Mouse (Mus musculus) gastrocnemius, postnatal 4 days (tissue): ENCODE data around the gene Kdf1. TPM values are rescaled to one million over a fixed set of nuclear protein-coding genes. Genes with fewer than 3 reads are reported as not detected.
"Not testable (repeated sequence)": the region's sequence is repeated elsewhere in the genome, so short reads cannot be mapped to it uniquely, and the experiment has no call there.

Experiments
- DNase-seq, 2 experiments: peaks; one replicate each; pipeline ENCODE4 v3.0.0; 2021 to 2022; ENCODE audit warnings: low spot score in 2 of 2, mixed read lengths in 2 of 2
- total RNA-seq, 2 experiments: library from RNA; stranded (reverse); gene quantifications; 2 replicates each; pipeline ENCODE4 v1.2.3; 2021

Kdf1 gene
- total RNA-seq, 2 experiments from 2014 or later: not detected

DNA sequence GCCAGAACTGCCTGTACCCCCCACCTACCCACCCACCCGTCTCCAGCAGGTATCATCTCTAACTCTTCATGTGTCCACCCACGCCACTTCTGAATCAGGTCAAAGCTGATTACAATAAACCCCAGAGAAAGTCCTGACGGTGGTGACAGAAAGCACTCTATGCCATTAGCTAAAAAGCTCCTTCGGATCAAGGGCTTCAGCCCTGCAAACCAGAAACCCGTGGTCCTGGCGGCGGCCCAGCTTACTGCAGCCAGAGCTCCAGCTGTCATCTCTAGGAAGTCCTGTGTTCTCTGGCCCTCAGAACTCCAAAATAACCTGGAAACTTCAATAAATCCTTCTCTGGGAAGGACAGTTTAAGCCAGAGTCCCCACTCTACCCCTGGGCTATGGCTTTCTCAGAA, 23.1 kb upstream of the Kdf1 start:
- DNase-seq: peak in 1 of 2 experiments; percentile 60

DNA sequence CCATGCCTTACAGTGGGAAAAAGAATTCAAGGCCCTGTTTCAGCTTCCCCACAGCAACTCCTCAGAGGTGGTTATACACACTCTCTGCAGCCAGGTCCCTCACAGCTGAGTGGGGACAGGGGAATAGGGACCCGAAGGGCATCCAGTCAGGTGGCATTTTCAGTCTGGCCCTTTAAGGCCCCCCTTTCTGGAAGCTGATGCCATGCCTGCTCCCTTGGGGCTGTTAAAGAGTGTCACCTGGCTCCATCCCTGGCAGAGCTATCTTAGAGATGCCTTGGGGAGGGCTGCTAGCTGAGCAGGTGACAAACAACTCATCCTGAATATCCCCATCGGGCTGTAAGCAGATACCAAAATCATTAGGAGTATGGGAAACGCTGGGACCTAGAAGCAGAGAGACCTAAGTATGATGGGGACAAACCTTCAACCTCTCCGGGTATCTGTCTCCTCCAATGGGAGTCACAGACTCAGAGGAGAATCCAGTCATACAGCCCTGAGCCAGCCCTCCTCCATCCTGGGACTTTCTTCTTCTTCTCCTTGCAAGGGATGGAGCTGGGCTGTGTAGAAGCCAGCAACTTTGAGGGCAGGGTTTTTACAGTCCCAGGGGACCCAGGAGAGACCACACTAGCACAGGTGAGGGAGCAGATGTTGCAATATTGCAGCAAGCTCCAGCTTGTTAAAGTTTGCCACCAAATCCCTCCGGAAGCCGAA, 21.9 kb upstream of the Kdf1 start:
- no peak for DNase-seq

DNA sequence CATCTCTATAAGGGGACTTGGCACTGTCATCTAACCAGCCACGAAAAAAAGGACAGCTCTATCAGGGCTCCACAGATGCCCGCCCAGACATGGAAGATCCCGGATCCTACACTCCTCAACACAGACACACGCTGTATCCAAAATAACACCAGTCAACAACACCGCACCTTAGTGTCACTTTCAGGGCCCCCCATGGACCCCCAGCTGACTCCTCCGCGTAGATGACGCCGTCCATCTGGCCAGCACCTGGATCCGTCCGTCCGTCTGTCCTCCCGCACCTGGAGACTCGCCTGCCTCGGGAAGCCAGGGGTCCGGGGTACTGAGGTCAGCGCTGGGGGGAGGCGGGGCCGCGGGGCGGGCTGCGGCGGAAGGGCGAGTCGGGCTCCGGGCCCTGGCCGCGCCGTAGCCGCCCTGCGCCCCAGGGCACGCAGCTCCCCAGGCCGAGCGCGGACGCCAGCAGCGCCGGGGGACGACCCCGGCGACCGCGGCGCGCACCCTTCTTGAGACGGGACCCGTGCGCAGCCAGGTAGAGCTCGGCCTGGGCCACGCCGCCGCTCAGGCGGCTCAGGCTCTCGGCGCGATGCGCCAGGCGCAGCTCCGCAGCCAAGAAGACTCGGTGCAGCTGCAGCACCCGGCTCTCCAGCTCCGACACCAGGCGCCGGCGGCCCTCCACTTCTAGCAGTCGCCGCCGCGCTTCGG, 21.2 kb upstream of the Kdf1 start:
- DNase-seq: peak in 1 of 2 experiments; percentile 55

DNA sequence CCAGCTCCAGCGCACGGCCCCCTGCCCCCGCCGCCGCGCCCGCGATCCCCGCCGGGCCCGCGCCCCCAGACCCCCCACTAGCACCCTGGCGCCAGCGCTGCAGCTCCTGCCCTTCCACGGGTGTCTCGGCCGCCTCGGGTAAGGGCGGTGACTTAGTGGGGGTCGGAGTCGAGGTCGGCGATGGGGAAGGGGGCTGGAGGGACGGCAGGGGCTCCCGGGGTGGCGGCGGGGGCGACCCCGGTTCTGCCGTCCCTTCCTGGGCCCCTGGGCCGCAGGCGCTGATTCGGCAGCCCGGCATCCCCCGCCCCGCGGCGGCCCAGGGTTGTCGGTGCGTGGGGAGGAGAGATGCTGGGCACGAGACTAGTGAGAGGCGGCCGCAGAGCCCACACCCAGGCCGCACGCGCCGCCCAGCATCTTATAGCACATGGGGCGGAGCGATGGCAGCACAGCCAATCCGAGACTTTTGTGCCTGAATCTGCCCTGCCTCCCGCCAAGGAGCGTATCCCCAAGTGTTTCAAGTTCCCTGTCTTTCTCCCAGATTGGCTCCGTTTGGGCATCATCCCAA, 20.5 kb upstream of the Kdf1 start, which contains the start of gene Trnp1:
Gene Trnp1, minus strand, starts transcription at position 391 of the 565 bp plus-strand sequence.
- DNase-seq: peak in 1 of 2 experiments; percentile 73

DNA sequence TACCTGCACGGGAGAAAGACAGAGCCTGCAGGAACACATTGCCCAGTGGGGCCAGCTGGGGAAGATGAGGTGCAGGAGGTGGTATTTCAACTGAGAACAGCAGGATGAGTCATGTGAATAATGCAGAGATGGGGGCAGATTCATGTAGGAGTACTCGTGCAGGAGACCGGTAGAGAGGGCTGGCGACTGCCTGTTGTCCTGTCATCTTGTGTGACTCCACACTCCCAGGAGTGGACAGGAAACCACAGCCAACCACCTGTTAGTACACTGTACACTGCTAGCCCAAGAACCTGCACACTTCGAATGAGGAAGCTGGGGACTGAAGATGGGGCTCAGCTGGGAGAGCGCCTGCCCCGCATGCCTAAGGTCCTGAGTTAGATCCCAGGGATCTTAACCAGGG, 17.2 kb upstream of the Kdf1 start:
- DNase-seq: no peak

DNA sequence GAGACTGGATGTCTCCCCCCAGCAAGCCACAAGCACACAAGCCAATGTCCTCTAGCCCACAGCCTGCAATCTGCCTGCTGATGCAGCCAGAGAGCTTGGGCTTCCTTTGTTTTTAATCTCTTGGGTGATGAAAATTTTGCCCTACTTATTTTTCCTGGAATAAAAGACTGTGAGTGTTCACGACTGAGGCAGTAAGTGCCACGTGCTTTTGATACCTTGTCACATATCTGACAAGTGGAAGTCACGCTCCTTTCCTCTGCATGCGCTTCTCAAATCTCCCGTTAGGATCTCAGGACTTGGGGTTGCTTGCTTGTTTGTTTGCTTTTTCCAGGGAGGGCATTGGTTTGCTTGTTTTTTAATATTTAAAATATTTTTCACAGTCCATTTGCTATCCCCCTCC, 14.5 kb upstream of the Kdf1 start:
- DNase-seq: no peak

DNA sequence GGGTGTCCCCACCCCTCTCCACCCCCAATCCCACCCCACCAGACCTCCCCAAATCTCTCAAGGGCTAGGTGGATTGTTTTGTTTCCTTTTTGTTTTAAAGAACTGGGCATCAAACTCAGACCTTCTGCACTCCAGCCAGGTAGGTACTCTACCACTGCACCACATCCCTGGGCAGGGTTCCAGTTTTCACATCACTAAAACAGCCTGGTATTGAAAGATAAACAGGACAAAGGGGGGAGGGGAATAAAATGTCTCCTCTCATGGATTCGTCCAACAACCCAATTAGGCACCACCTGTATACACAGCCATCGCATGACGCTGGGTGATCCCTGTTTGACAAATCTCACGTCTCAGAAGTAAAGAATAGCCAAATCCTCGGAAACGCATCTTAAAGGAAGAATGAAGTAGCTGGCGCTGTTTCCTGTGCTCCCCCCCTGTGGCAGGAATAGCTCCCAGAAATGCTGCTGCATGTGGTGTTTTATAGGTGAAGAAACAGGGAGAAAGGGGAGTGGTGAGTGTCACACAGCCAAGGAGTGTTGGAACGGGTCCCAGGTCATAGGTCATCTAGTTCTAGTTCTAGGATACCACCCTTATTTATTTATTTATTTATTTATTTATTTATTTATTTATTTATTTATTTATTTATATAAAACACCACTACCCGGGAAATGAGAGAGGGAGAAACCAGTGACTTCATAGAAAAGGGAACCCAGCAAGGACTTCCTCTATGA, 13.8 kb upstream of the Kdf1 start:
- no peak for DNase-seq

DNA sequence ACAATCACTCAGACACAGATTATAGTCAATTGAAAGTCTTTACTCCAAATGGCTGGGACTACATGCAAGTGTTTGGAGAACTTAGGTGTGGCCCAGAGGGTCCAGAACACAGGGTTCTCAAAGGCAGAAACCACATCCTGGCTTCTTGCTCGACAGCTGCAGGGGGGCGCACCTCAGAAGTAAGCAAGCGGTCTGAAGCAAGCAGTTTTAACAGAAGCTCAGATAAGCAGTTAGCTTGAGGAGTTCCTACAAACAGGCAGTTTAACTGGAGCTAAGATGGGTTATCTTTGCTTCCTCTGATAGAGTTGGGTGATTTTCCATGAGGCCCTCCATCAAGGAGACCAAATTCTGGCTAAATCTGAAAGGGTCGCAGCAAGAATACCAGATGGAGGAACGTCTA, 12.2 kb upstream of the Kdf1 start:
- no peak for DNase-seq

DNA sequence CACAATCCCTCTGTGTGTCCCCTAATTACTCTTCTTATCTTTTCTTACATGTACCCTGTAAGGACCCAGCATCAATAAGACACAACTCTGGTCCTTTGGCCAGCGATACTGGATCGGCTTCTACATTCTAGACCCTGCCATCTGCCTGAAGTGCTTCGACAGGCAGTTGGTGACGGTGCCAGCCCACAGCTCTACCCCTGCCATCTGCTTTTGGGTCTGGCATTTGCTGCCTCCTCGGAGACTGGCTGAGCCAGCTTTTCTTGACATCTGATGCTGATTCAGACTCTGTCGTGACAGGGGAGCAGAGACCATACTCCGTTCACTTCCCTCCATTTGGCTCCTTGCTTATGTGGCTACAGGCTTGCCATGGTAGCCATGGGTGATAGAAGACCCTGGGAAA, 9.8 kb upstream of the Kdf1 start:
- DNase-seq: no peak

DNA sequence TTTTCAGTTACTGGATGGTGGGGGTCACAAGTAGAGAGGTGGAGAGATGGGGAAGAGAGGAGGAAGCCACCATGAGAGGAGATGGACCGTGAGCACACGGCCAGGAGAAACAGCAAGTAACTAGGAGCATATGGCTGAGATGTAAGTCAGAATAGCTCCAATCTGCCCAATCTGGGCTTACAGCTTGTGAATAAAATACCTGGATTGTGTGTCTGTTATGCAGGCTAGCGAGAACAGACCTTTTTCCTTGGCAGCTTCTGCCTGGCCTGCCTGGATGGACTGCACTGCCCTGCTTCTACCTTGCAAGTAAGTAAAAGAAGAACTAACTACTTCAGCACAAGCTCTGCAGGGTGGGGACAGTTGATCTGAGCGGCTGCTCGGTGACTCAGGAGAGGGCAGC, 7.7 kb upstream of the Kdf1 start:
- DNase-seq: no peak

DNA sequence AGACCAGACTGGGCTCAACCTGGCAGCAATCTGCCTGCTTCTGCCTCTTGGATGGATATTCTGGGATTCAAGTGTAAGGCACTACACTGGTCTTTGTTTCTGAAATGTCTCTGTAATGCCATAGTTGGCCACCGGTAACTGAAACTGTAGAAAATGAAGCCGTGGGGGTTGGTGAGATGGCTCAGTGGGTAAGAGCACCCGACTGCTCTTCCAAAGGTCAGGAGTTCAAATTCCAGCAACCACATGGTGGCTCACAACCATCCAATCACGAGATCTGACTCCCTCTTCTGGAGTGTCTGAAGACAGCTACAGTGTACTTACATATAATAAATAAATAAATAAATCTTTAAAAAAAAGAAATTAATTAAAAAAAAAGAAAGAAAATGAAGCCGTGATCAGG, 6.3 kb upstream of the Kdf1 start:
- DNase-seq: not testable (repeated sequence)

DNA sequence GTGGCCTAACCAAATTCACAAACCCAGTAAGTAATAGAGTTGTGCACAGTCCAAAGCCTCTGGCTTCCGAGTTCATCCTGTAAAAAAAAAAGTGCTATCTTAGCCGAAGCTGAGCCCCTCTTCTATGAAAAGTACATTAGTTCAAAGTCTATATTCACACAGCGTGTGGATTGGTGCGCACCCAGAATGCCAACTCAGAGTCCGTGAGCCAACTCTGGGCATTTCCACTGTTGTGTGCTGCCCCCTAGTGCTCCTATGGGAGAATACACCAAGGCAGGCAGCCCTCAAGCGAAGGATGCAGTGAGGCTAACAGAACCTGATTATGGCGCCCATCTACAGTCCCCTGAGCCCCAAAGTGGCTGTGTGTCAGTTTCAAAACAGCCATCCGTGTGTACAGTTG, 5.8 kb upstream of the Kdf1 start:
- DNase-seq: peak in 1 of 2 experiments; percentile 50

DNA sequence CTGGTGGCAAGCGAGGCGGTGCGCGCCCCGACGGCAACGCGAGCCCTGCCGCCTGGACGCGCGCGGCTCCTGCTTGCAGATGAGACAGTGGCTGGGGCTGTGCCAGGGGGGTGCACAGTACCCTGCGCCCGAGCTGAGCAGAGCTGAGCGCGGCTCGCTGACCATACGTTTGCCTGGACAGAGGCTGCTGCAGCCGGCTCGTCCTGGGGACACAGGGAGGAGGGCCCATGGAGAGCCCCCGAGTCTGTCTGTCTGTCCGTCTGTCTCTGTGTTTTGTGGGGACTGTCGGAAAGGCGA, 554 bp downstream of the Kdf1 start:
- no peak for DNase-seq

DNA sequence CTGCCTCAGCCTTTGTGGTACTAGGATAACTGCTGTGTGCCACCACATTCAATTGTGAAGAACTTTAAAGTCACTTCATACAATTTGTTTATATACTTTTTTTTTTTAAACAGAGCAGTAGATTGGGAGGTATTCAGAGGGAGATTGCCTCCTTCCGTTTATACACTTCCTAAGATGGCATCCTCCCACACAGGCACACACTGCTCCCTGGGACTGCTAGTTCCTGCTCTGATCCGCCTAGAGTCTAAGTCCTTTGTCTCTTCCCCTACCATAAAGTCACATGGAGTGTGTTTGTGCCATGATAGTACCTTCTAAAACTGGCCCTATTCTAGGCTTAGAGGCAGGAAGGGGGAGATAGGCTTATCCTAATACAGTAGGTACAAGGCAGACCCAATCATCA, 2.7 kb downstream of the Kdf1 start:
- no peak for DNase-seq

DNA sequence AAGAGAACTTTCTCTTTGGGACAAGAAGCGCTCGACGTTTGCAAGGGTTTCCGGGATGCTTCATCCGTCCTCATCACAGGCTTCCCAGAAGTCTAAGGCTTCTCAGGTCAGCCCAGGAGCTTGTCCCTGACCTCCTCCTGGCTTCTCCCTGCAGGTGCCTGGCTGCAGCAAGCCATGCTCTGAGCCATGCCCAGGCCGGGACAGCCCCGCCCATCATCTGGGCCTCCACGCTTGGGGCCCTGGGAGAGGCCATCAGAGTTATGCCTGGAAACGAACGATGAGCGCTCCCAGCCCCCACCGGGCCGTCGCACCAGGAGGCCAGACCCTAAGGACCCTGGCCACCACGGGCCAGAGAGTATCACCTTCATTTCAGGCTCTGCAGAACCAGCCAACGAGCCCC, 9.0 kb downstream of the Kdf1 start:
- no peak for DNase-seq

DNA sequence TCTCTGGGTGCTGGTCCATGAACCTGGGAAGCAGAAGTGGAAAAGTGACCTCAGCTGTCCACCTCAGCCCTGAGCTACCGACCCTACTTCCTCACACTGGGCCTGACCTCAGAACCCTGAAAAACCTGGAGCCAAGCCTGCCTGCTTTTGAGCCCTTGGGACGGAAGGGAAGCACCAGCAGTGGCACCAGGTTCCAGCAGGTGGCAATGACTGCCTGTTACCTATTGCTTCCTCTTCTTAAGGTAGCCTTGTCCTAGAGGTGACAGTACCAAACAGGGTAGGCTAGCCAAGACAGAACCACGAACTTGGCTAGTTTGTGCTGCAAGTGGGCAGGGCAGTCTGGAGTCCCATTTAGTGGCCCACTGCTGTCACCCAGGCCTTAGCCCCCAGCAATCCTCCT, 14.0 kb downstream of the Kdf1 start:
- DNase-seq: no peak

DNA sequence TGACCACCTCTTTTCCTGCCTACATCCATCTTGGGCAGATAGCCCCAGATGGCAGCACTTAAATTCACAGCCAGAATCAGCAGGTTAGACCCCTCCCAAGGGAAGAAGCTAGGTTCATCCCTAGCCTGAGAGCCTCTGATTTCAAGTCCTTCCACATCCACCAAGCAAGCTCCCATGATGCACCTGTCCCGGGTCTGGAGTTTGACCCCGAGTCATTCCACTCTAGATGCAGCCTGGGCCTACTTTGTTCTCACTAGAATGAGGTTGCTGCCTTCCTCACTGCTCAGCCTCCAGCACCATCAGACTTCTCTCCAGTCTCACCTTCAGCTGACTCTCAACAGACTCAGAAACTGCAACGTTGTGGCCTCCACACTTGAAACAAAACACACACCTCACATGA, 17.3 kb downstream of the Kdf1 start:
- DNase-seq: no peak

DNA sequence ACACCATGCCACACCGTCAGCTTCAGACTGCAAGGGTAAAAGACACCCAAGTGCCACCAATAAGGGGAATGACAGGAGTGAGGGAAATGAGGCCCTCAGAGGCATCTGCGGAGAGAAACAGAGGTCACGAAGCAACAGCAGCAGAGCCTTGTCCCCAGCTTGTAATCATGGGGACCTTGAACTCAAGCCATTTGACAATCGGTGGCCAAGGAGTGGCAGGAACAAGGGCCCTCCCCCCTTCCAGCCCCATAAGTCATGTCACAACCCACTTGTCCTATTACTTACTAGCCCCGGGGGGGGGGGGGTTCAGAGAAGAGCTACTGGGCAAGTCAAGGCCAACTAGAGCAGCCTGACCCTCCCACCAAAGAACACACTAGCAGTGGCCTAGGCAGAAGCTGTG, 17.9 kb downstream of the Kdf1 start:
- no peak for DNase-seq

DNA sequence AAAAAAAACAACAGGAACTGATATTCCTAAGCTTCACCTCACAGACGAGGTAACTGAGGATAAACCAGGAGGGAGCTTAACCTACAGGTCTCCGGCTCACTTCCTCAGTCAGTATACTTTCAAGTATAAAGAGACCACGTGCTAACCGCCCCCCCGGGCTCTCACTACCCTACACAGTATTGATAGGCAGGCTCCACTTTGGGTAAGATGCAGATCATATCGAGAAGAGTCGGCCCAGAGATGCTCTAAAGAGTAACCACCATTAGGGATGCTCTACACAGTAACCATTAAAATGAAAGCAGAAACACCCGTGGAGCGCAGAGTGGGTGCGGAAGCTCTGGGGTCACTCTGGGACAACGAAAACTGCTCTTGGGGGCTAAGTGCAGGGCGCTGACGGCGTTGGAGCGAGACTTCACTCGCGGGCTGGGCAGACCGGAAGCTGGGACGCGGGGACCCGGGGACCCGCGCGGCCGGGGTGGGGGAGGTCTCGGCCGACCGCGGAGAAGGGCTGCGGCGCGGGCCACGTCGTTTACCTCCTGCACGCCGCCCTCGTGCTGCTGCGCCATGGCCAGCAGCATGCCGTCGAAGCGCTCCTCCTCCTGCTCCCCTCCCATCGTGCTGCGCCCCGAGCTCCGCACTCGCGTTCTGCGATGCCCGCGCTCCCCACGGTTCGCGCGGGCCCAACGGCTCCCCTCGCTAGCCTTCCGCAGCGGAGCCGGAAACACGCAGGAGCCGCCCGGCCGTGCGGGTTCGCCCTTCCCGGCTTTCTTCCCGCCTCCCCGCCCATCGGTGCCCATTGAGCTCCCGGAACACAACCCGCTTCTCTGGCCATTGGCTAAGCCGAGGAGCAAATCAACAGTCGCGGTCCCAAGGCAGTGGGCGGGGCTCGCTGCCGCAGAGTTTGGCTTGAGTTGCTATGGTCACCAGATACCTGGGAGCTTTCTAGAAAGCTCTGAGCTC, 26.8 kb downstream of the Kdf1 start, which contains the start of gene Nudc:
Gene Nudc, minus strand, starts transcription at position 725 of the 960 bp plus-strand sequence.
- peak; percentile 91 to 94 for DNase-seq

DNA sequence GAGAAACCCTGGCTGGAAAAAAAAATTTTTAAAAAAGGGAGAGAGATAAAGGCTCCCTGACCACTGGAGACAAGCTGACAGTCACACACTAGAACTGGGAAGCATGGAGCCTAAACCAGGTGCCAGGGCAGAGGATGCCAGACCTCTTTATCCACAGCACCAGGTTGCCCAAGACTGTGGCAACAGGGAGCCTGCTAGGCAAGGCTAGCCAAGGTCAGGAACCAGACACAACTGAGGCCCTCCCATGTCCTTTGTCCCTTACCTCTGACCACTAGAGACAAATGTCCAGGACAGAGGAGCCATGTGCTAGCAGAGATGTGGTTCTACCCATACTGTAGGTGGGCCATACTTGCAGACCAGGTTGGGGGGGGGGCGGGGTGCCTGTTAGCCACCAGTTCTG, 33.3 kb downstream of the Kdf1 start:
- DNase-seq: no peak
